Mouse (Mus musculus): ENCODE results near the gene Immt.
A peak's percentile ranks its signal among the peaks of the same experiment; 100 is the strongest.

Immt gene

GRCm38 (mm10) chr6:71830690-71831580 is at the start of gene Immt:
Gene Immt (plus strand): TSS chr6:71831331.
- peak; percentile 97 for DNase-seq (ENCODE audit: low spot score)

GRCm38 (mm10) chr6:71783165-71783564 is 48.0 kb upstream of the Immt start:
- no peak for DNase-seq (ENCODE audit: low spot score)

GRCm38 (mm10) chr6:71788348-71788747 is 42.8 kb upstream of the Immt start:
- no peak for DNase-seq (ENCODE audit: low spot score)

GRCm38 (mm10) chr6:71791771-71792170 is 39.4 kb upstream of the Immt start:
- no peak for DNase-seq (ENCODE audit: low spot score)

- no peak for DNase-seq (ENCODE audit: low spot score)
Observed at GRCm38 (mm10) chr6:71799391-71799790, 31.7 kb upstream of the Immt start.

- DNase-seq (ENCODE audit: low spot score): no peak
Observed at GRCm38 (mm10) chr6:71801011-71801713, 30.0 kb upstream of the Immt start.

GRCm38 (mm10) chr6:71801714-71802094 is 29.4 kb upstream of the Immt start:
- DNase-seq (ENCODE audit: low spot score): peak; percentile 29

GRCm38 (mm10) chr6:71803609-71804008 is 27.5 kb upstream of the Immt start:
- DNase-seq (ENCODE audit: low spot score): no peak

- DNase-seq (ENCODE audit: low spot score): peak; percentile 79
Observed at GRCm38 (mm10) chr6:71804061-71804829, 26.9 kb upstream of the Immt start.

- DNase-seq (ENCODE audit: low spot score): no peak
Observed at GRCm38 (mm10) chr6:71806713-71807112, 24.4 kb upstream of the Immt start.

GRCm38 (mm10) chr6:71809890-71810289 is 21.2 kb upstream of the Immt start:
- DNase-seq (ENCODE audit: low spot score): no peak

GRCm38 (mm10) chr6:71812820-71813219 is 18.3 kb upstream of the Immt start:
- no peak for DNase-seq (ENCODE audit: low spot score)

GRCm38 (mm10) chr6:71819764-71820292 is 11.3 kb upstream of the Immt start:
- DNase-seq (ENCODE audit: low spot score): no peak

- DNase-seq (ENCODE audit: low spot score): no peak
Observed at GRCm38 (mm10) chr6:71823085-71823484, 8.0 kb upstream of the Immt start.

GRCm38 (mm10) chr6:71823488-71823887 is 7.6 kb upstream of the Immt start:
- DNase-seq (ENCODE audit: low spot score): peak; percentile 89

- DNase-seq (ENCODE audit: low spot score): no peak
Observed at GRCm38 (mm10) chr6:71823961-71824360, 7.2 kb upstream of the Immt start.

GRCm38 (mm10) chr6:71826869-71827268 is 4.3 kb upstream of the Immt start, which contains the start of gene Mrpl35:
Gene Mrpl35 (minus strand): TSS chr6:71826969.
- DNase-seq (ENCODE audit: low spot score): no peak

GRCm38 (mm10) chr6:71829768-71830167 is 1.4 kb upstream of the Immt start:
- DNase-seq (ENCODE audit: low spot score): no peak

GRCm38 (mm10) chr6:71831581-71831960 is 440 bp downstream of the Immt start:
- peak; percentile 98 for DNase-seq (ENCODE audit: low spot score)

- no peak for DNase-seq (ENCODE audit: low spot score)
Observed at GRCm38 (mm10) chr6:71836811-71837210, 5.7 kb downstream of the Immt start.

GRCm38 (mm10) chr6:71839815-71840214 is 8.7 kb downstream of the Immt start:
- DNase-seq (ENCODE audit: low spot score): no peak
